Mouse (Mus musculus) liver, embryonic 14.5 days (tissue): ENCODE data around the gene Teddm1a.

Source experiments
- CTCF ChIP-seq: IDR thresholded peaks from 2 replicates; pipeline ENCODE4 v1.5.1; 2016; ENCODE audit warnings: antibody characterized with exemption, low read depth, control low read depth
- EP300 ChIP-seq: IDR thresholded peaks from 2 replicates; pipeline ENCODE4 v1.6.1; 2016; ENCODE audit warnings: antibody characterized with exemption, low read depth

- TF ChIP-seq CTCF: no peak
- TF ChIP-seq EP300: no peak
Measured at GRCm38 (mm10) chr1:153910423-153910822, 18.9 kb downstream of the Teddm1a start.
